Mouse (Mus musculus): Measurements from ENCODE around the gene 4930442H23Rik. TPM values are rescaled to one million over a fixed set of nuclear protein-coding genes. Genes with fewer than 3 reads are reported as not detected.
"Not testable (repeated sequence)": the region's sequence is repeated elsewhere in the genome, so short reads cannot be mapped to it uniquely, and the experiment has no call there.

4930442H23Rik gene
- polyA plus RNA-seq (2012; rRNA removed) = not detected in 2 replicates

GRCm38 (mm10) chr10:81183805-81184204, at the start of gene 4930442H23Rik:
TSS of gene 4930442H23Rik (minus strand) at chr10:81183849.
- H3K4me3 ChIP-seq (ENCODE audit: insufficient read depth, low read length) = peak within 1 kb of the TSS; percentile 45
- TF ChIP-seq CTCF (IDR thresholded peaks at IDR 0.05; ENCODE audit: extremely low read depth, insufficient read depth, low read length) (no peak), POLR2A (IDR thresholded peaks at IDR 0.05; ENCODE audit: extremely low read depth, insufficient read depth, low read length) (no peak)
- H3K27ac ChIP-seq (ENCODE audit: insufficient read depth, low read length) = peak within 1 kb of the TSS; percentile 33; the same call in 1 of the 2 replicates
- H3K4me1 ChIP-seq (ENCODE audit: control insufficient read depth, insufficient read depth, low read length) = peaks cover 2% of the 10 kb centered on the region

DNA sequence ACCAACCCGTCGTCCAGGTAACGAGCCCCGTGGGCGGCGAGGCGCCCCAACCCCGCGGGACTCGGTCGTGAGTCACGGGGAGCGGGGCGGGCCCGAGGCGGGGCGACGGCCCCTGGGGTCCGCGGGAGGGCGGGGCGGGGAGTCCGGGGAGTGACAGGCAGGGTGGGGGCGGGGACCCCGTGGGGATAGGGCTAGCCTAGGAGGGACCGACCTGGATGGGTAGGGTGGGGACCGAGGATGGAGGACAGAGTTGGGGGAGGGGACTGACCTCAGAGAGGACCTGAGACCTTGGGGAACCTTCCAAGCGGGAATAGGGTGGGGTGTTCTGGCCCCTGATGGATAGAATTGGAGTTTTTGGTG, 49.6 kb upstream of the 4930442H23Rik start:
- TF ChIP-seq CTCF (IDR thresholded peaks at IDR 0.05; ENCODE audit: extremely low read depth, insufficient read depth, low read length) (no peak), POLR2A (IDR thresholded peaks at IDR 0.05; ENCODE audit: extremely low read depth, insufficient read depth, low read length) (no peak)
- H3K4me3 ChIP-seq (ENCODE audit: insufficient read depth, low read length) = peak overlapping the region; percentile 44
- H3K27ac ChIP-seq (ENCODE audit: insufficient read depth, low read length) = no peak overlapping the region
- H3K4me1 ChIP-seq (ENCODE audit: control insufficient read depth, insufficient read depth, low read length) = peaks cover 6% of the 10 kb centered on the region; the same call in 1 of the 2 replicates

GRCm38 (mm10) chr10:81232580-81233225, 49.1 kb upstream of the 4930442H23Rik start, which contains the start of gene Zfr2:
TSS of gene Zfr2 (plus strand) at chr10:81233155.
- H3K4me1 ChIP-seq (ENCODE audit: control insufficient read depth, insufficient read depth, low read length) = peaks cover 6% of the 10 kb centered on the region; the same call in 1 of the 2 replicates
- TF ChIP-seq CTCF (IDR thresholded peaks at IDR 0.05; ENCODE audit: extremely low read depth, insufficient read depth, low read length) (no peak), POLR2A (IDR thresholded peaks at IDR 0.05; ENCODE audit: extremely low read depth, insufficient read depth, low read length) (peak; percentile 82)
- peak within 1 kb of the TSS; percentile 44 for H3K4me3 ChIP-seq (ENCODE audit: insufficient read depth, low read length)
- no peak within 1 kb of the TSS for H3K27ac ChIP-seq (ENCODE audit: insufficient read depth, low read length)

DNA sequence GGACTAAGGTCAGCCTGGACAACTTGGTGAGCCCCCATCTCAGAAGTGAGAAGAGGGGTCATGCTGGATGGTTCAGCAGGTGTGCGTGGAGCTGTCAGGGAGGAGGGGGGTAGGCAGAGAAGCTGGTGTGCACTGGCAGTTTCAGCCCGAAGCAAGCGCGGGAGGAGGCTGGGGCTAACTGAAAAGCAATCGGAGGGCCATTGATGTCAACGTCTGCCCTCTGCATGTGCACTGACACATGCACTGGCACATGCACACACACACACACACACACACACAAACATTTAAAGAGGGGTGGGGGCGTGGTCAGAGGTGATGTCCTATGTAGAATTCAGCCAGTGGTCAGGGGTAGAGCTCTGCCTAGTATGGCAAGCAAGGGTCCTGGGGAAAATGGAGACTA, 47.8 kb upstream of the 4930442H23Rik start:
- TF ChIP-seq POLR2A (IDR thresholded peaks at IDR 0.05; ENCODE audit: extremely low read depth, insufficient read depth, low read length) (no peak), CTCF (IDR thresholded peaks at IDR 0.05; ENCODE audit: extremely low read depth, insufficient read depth, low read length) (no peak)
- H3K4me3 ChIP-seq (ENCODE audit: insufficient read depth, low read length) = peak overlapping the region; percentile 95

DNA sequence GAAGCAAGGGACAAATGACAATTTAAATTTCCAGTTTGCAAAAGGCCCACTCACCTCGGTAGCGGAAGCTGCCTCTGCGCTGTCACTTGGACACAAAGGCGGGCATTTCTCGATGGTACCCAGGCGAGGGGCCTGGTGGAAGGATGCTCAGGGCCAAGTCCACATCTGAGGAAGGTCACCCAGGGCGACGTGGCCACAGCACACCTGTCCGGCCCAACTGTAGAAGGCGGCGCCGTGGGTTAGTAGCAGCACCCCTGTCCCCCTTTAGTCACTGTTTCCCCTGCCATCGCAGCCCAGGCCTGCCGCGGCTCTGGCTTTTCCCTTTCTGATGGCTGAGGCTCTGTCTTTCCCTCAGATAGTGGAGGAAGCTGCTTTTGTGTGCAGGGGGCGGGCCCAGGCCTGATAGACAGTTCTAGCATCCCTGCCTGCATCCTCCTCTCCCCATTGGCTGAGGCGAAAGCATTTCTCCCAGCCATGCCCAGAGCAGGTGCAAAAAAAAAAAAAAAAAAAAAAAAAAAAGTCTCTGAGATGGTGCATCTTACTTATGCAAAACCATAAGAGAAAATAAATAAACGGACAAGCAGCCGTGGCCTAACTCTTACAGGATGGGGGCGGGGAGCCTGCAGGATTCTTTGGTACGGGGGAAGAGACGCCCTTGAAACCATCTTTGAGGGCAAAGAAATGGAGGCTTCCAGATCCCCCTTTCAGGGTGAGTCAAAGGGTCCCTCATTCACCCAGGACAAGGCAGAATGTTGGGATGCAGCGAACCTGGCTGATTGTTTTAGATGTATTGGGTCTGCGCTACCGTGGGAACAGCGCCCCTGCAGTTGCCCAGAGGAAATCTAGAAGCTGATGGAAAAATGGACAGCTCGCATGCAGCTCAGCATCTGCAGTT, 47.0 kb upstream of the 4930442H23Rik start, which contains the start of gene Atcay:
Gene Atcay, minus strand, starts transcription at position 396 of the 895 bp plus-strand sequence.
- peak within 1 kb of the TSS; percentile 95 for H3K27ac ChIP-seq (ENCODE audit: insufficient read depth, low read length)
- TF ChIP-seq CTCF (IDR thresholded peaks at IDR 0.05; ENCODE audit: extremely low read depth, insufficient read depth, low read length) = peak; percentile 61
- TF ChIP-seq POLR2A (IDR thresholded peaks at IDR 0.05; ENCODE audit: extremely low read depth, insufficient read depth, low read length) = peak; percentile 98
- H3K4me3 ChIP-seq (ENCODE audit: insufficient read depth, low read length) = peak within 1 kb of the TSS; percentile 95
- peaks cover 6% of the 10 kb centered on the region; the same call in 1 of the 2 replicates for H3K4me1 ChIP-seq (ENCODE audit: control insufficient read depth, insufficient read depth, low read length)

More for the DNA sequence above, 47.8 kb upstream of the 4930442H23Rik start:
- peaks cover 6% of the 10 kb centered on the region; the same call in 1 of the 2 replicates for H3K4me1 ChIP-seq (ENCODE audit: control insufficient read depth, insufficient read depth, low read length)
- H3K27ac ChIP-seq (ENCODE audit: insufficient read depth, low read length) = peak overlapping the region; percentile 36; the same call in 1 of the 2 replicates

DNA sequence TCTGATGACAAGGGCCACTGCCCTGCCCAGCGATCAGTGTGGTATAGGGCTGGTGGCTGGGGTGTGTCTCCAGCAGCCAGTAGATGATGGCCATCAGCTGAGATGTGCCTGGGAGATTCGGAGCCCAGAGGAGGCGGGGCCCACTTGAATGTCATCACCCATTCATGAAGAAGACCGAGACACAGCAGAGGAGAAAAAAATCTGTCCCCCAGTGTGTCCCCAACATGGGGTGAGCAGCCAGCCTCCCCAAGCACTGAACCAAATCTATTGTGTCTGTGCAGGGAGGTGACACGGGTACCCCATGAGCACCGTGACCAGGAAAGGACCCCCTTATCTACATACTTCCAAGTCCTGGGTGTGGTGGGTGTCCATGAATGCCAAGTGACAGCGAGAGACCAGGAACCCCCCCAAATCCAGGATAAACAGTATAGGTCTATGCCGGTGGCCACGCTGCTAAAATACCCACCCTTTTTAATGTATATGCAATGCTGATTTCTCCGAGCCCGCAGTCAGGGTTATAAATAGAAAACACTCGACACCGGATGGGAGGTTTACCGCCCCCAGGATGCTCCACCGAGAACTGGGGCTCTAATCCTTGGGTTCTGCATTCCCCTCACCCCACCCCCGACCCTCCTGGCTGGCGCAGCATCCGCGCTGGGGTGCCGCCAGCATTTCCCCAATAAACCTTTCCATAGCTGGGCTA, 46.2 kb upstream of the 4930442H23Rik start:
- 0 out of 2 replicates have a peak, but pooled peaks have one; percentile 27 for TF ChIP-seq POLR2A (IDR thresholded peaks at IDR 0.05; ENCODE audit: extremely low read depth, insufficient read depth, low read length)
- no peak for TF ChIP-seq CTCF (IDR thresholded peaks at IDR 0.05; ENCODE audit: extremely low read depth, insufficient read depth, low read length)
- H3K4me3 ChIP-seq (ENCODE audit: insufficient read depth, low read length) = peak overlapping the region; percentile 95
- H3K27ac ChIP-seq (ENCODE audit: insufficient read depth, low read length) = peak overlapping the region; percentile 95
- H3K4me1 ChIP-seq (ENCODE audit: control insufficient read depth, insufficient read depth, low read length) = peaks cover 6% of the 10 kb centered on the region; the same call in 1 of the 2 replicates

DNA sequence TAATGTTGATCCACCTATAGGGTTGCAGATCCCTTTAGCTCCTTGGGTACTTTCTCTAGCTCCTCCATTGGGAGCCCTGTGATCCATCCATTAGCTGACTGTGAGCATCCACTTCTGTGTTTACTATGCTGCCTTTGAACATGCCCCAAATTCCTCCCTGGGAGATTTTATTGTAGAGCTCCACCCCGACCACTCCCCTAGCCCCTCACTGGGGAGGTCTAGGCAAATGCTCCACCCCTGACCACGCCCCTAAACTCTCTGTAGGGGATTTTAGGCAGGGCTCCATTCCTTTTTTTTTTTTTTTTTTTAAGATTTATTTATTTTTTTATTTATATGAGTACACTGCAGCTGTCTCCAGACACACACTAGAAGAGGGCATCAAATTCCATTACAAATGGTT, 40.1 kb upstream of the 4930442H23Rik start:
- not testable (repeated sequence) for H3K4me3 ChIP-seq (ENCODE audit: insufficient read depth, low read length); H3K4me1 ChIP-seq (ENCODE audit: control insufficient read depth, insufficient read depth, low read length); H3K27ac ChIP-seq (ENCODE audit: insufficient read depth, low read length)

DNA sequence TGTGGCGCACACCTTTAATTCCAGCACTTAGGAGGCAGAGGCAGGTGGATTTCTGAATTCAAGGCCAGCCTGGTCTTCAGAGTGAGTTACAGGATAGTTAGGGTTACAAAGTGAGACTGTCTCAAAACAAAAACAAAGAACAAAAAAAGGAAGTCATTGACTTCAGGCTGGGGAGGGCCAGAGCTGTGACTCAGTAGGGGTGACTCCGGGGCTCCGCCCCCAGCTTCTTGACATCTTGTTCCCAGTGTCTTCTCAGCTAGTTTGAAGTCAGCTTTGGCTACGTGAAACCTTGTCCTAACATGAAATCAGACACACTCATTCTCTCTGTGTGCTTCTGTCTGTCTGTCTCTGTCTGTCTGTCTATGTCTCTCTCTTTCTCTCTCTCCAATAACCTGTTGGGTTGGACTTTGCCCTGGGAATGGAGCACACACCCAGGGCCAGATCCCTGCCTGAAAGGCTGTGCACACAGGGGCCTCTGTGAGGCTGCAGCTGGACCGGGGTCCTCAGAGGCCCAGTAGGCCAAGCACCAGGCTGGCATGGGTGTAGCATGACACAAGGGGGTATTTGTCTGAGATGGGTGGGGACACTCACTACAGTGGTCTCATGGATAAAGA, 37.9 kb upstream of the 4930442H23Rik start:
- Histone ChIP-seq H3K27ac (ENCODE audit: insufficient read depth, low read length) (no peak overlapping the region), H3K4me1 (ENCODE audit: control insufficient read depth, insufficient read depth, low read length) (no peaks in the 10 kb centered on the region), H3K4me3 (ENCODE audit: insufficient read depth, low read length) (no peak overlapping the region)
- TF ChIP-seq POLR2A (IDR thresholded peaks at IDR 0.05; ENCODE audit: extremely low read depth, insufficient read depth, low read length) (no peak), CTCF (IDR thresholded peaks at IDR 0.05; ENCODE audit: extremely low read depth, insufficient read depth, low read length) (no peak)

- TF ChIP-seq POLR2A (IDR thresholded peaks at IDR 0.05; ENCODE audit: extremely low read depth, insufficient read depth, low read length) (no peak), CTCF (IDR thresholded peaks at IDR 0.05; ENCODE audit: extremely low read depth, insufficient read depth, low read length) (peak; percentile 80)
- no peak overlapping the region for H3K4me3 ChIP-seq (ENCODE audit: insufficient read depth, low read length)
These were observed 34.3 kb upstream of the 4930442H23Rik start for GRCm38 (mm10) chr10:81217964-81218363.

More at GRCm38 (mm10) chr10:81217964-81218363, 34.3 kb upstream of the 4930442H23Rik start:
- Histone ChIP-seq H3K27ac (ENCODE audit: insufficient read depth, low read length) (no peak overlapping the region), H3K4me1 (ENCODE audit: control insufficient read depth, insufficient read depth, low read length) (no peaks in the 10 kb centered on the region)

All from cortical plate, adult 2 months (tissue).